Mouse (Mus musculus) hematopoietic stem cell, adult 5-6 weeks (primary cell): ENCODE results near the gene Slc25a13. TPM values are rescaled to one million over a fixed set of nuclear protein-coding genes. Genes with fewer than 3 reads are reported as not detected.

Source experiments
- ATAC-seq, 2 experiments: fragments of 125-278 bp in 1 of 2; replicated peaks in 1 of 2; 2 replicates each; pipeline ENCODE4 v1.8.0; 2016 to 2017; ENCODE audit warnings: inconsistent platforms in 2 of 2, mild to moderate bottlenecking in 2 of 2, moderate number of reproducible peaks in 2 of 2, low read depth in 1 of 2, moderate TSS enrichment in 1 of 2; ENCODE audit not compliant: low FRiP score in 2 of 2, poor library complexity in 2 of 2, severe bottlenecking in 2 of 2, insufficient read depth in 1 of 2, low TSS enrichment in 1 of 2
- total RNA-seq: library from RNA; stranded (forward); fragments of 172-1452, 232-1000 nt; gene quantifications from 2 replicates; pipeline ENCODE4 v1.2.3, GENCODE M21; 2017

Slc25a13 gene
- total RNA-seq, 1 experiment from 2014 or later: 32.8 TPM

DNA sequence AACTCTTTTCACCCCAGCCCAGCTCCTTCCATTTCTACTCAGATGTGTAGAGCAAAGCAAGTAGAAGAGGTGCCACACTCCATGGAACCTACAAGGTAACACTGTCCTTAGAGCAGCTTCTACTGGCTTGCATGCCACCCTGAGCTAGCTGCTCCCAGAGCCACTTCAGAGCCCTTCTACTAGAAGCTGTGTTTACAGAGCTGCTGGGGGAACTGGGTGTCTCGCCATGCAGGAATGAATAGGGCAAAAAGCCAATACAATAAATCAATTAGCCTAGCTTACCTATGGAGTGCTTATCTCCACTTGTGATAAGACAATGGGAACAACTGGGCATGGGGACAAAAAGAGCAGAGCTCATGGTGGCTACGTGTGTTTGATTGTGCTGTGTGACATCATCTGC lies 67.2 kb downstream of the Slc25a13 start:
- no peak for ATAC-seq

DNA sequence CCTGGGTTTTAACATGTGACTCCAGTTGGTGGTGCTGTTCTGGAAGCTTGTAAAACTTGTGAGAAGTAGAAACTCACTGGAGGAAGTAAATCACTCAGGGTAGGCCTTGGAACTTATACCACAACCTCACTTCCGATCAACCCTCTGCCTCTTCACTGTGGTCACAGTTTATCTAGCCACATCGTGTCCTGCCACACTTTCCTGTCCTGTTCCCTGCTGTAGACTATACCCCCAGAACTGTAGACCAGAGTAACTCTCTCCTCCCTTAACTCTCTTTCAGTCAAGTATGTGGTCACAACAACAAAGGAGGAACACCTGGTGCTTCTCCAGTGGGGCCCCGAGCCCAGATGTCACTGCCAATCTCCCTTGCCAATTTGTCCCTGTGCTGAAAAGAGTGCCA lies 67.6 kb downstream of the Slc25a13 start:
- peak; percentile 87 to 88 for ATAC-seq

- no peak for ATAC-seq
These were observed 71.6 kb downstream of the Slc25a13 start for GRCm38 (mm10) chr6:6145412-6145811.

GRCm38 (mm10) chr6:6143525-6143924 lies 73.4 kb downstream of the Slc25a13 start:
- no peak for ATAC-seq

- ATAC-seq: no peak
These were observed 76.6 kb downstream of the Slc25a13 start for GRCm38 (mm10) chr6:6140370-6140769.

GRCm38 (mm10) chr6:6139061-6139460 lies 77.9 kb downstream of the Slc25a13 start:
- ATAC-seq: no peak

GRCm38 (mm10) chr6:6136812-6137211 lies 80.2 kb downstream of the Slc25a13 start:
- no peak for ATAC-seq

DNA sequence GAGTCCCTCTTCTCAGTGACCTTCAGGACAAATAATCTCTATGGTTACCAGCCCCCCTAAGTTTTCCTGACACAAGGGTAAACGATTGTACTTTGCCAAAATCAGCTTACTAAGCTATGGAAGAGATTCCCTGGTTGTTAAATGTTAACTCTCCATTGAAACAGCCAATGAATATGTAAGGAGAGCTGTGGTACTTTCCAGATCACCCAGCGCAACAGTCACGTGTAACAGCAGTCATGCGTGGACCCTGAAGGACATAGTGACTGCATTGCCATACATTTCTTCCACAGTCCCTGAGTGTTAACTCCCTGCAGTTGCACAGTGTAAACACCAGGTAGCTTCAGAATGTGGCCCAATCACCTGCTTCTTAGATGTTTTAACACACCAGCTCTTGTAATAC lies 82.0 kb downstream of the Slc25a13 start:
- no peak for ATAC-seq

DNA sequence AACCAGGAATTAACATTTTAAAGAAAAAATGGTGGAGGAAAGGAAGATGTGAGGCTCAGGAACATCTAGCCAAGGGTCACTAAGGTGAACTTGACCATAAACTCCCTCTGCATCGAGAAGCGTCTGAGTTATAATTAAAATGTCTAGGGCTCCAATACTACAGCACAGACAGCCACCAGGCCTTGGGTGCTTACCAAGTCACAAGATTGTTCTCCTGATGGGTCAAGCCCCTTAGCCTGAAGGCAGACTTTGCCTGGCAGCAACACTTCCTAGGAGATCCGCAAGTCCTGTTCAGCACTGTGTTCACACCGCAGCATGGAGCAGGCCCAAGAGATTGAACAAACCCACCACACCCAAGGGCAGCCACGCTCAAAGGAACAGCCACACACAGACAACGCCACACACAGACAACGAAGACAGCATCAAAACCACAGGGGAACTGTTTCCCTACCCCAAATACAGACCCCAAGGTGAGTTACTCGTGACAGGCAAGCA lies 83.4 kb downstream of the Slc25a13 start:
- ATAC-seq: no peak

DNA sequence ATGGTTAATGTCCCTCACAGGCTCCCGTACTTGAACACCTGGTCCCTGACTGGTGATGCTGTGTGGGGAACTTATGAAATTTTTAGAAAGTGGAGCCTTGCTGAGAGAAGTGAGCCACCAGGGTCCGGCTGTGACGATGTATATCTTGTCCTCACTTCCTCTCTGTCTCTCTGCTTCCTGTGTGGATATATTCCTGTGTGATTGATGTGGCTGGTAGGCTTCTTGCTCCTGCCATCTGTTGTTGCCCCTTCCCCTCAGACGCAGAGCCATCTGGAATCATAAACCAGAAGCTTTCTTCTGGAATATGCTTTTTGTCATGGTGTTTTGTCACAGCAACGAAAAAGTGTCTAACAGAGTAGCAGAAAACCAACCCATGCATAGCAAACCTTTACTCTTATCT lies 84.9 kb downstream of the Slc25a13 start:
- peak; percentile 46 to 56; a peak in 3 of 4 replicates for ATAC-seq

DNA sequence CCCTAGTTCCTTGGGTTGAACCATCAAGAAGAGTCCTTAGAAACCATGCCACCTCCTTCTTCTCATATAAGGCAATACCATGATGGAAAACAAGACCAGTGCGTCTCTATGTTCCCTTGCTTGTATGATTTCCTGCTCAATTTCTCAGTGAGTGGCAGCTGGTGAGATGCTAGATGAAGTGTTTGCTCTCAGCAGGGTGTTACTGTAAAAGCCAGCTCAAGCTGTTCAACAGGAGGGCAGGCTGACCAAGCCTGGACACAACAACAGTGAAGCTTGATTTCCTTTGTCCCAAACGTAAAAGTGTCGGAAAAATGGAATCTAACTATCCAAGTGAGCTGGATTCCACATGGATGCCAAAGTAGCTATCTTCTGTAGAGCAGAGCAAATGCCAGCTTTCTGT lies 91.4 kb downstream of the Slc25a13 start:
- ATAC-seq: no peak

DNA sequence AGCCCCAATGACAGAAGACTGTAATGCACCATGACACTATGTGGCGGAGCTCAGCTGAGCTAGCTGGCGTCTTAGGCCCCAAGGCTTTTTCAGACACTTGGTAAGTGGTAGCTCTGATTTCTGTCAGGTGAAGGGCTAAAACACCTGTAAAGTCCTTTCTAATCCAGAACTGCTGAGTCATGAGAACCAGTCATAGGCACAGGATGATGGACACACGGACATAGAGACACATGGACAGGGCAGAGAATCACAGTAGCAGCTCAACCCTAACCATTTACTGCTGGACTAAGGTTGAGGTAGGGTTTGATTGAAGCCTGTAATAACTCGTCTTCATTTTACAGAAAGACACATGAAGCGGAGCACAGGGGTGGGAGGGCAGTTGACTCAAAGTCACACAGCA lies 95.1 kb downstream of the Slc25a13 start:
- no peak for ATAC-seq

DNA sequence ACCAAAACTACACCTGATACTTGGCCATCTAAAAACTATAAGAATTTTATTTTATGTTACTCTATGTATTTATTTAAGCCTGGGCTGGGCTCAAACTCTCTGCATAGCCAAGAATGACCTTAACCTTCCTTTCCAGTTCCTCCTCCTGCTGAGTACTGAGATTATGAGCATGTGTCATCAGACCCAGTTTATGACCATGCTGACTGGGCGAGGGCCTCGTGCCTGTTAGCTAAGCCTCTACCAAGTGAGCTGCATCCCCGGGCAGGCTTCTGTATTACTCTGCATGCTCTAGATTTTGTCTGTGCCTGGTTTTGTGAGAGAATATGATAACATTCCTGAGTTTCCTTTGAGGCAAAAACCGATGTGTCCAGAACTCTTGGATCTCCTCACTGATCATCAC lies 96.1 kb downstream of the Slc25a13 start:
- no peak for ATAC-seq

GRCm38 (mm10) chr6:6115771-6116170 lies 101.2 kb downstream of the Slc25a13 start:
- no peak for ATAC-seq

- no peak for ATAC-seq
These were observed 103.2 kb downstream of the Slc25a13 start for GRCm38 (mm10) chr6:6113776-6114175.

DNA sequence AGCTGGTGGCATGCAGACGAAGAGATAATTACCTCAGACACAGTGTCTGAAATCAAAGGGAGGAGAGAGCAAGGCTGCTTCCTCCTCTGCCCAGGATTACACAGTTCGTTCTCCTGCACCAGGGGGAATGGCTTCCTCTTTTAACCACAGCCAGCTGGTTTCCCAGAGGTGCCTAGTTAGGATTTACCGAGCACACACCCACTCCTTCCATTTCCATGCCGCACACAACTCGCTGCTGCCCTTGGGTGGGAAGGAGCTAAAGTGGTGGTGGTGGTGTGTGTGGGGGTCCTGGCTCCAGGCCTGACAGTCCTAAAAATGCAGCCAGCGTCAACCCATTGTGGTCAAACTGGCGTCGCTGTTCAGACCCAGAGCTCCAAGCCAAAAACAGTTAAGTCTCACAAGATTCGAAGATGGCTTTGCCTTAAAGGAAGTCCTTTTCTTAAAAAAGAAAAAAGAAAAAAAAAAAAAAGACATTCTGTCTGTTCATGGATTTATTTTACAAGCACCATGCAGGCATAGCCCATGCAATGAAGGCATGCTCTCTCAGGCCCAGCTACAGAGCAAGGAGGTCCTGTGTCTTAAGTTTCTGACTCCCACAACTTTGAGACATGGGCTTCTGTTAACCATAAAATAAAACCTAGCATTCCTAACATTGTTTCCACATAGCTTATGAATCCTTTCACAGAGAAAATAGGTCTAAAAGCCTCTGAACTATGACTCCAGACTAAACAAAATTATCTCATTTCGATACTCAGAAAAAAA lies 104.0 kb downstream of the Slc25a13 start:
- no peak for ATAC-seq

- no peak for ATAC-seq
These were observed 109.5 kb downstream of the Slc25a13 start for GRCm38 (mm10) chr6:6107419-6107966.

GRCm38 (mm10) chr6:6105586-6105985 lies 111.4 kb downstream of the Slc25a13 start:
- ATAC-seq: no peak

GRCm38 (mm10) chr6:6103469-6103868 lies 113.5 kb downstream of the Slc25a13 start:
- no peak for ATAC-seq
